Mouse (Mus musculus) limb, embryonic 10.5 days (tissue): ENCODE data around the gene Zscan2. TPM values are rescaled to one million over a fixed set of nuclear protein-coding genes. Genes with fewer than 3 reads are reported as not detected.
A peak's percentile ranks its signal among the peaks of the same experiment; 100 is the strongest.

Experiments
- DNase-seq: peaks from one replicate; pipeline ENCODE4 v3.0.0-alpha.2; 2017; ENCODE audit warnings: low spot score
- H3K27ac ChIP-seq: fragments of 300-500 bp; sonication (generic); 2 replicates; pipeline ENCODE4 v1.5.1; 2016; ENCODE audit warnings: mild to moderate bottlenecking
- H3K27me3 ChIP-seq: fragments of 300-500 bp; sonication (generic); 2 replicates; pipeline ENCODE4 v1.6.1; 2016; ENCODE audit warnings: low read depth, mild to moderate bottlenecking; ENCODE audit not compliant: poor library complexity, severe bottlenecking
- H3K36me3 ChIP-seq: fragments of 300-500 bp; sonication (generic); 2 replicates; pipeline ENCODE4 v1.6.1; 2016; ENCODE audit warnings: mild to moderate bottlenecking, moderate library complexity
- H3K4me1 ChIP-seq: fragments of 300-500 bp; sonication (generic); 2 replicates; pipeline ENCODE4 v1.6.1; 2016
- H3K4me3 ChIP-seq: fragments of 300-500 bp; sonication (generic); 2 replicates; pipeline ENCODE4 v1.5.1; 2016; ENCODE audit warnings: mild to moderate bottlenecking, moderate library complexity
- H3K9me3 ChIP-seq: fragments of 300-500 bp; sonication (generic); replicated peaks from 2 replicates; pipeline ENCODE4 v1.6.1; 2016; ENCODE audit warnings: mild to moderate bottlenecking
- WGBS: fragments of 180-500 bp; shearing (Covaris S2); methylation state at CpG from one replicate; pipeline ENCODE4 v1.1.7; 2016; 5-methylcytosine and 5-hydroxymethylcytosine counted together
- polyA plus RNA-seq: library from polyadenylated mRNA; unstranded; fragments of >200 nt; fragmentation: Nextera tagmentation; extraction: Ambion mirVana; gene quantifications from 2 replicates; pipeline ENCODE4 v1.2.1, GENCODE M21; 2016

Zscan2 gene
- polyA plus RNA-seq, 1 experiment from 2014 or later = 4.0 TPM

DNA sequence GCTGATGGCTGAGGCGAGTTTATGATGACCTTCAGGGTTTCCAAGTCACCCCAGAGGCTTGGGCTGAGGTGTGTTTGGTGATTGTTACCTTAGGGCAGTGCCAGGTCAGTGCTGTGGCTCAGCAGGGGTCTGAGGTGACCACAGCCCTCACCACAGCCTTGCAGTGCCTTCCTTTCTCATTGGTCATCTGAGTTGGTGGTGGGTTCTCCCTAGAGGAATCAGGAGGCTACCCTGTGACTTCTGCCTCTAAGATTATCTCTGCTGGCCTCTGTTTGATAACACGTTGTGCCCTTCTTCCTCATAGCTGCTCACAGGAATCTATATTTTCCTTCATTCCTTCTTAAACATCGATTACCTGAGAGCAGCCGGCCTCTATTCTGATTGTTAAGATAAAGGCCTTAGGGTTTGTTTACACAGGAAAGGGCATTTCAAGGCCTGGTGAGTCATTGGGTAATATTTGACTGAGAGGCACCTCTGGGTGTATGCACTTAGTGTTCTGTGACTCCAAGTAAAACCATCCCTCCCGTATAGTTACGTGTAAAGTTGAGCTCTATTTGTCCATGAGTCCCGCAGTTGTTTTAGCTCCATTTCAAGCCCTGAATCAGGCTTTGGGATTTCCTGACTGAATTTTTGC lies 5.9 kb downstream of the Zscan2 start:
- Histone ChIP-seq H3K4me1 (peaks cover 25% of the 10 kb centered on the region), H3K9me3 (no peaks in the 10 kb centered on the region), H3K4me3 (no peak overlapping the region), H3K27me3 (no peaks in the 10 kb centered on the region), H3K36me3 (peaks cover 88% of the 10 kb centered on the region), H3K27ac (no peak overlapping the region)
- no peak for DNase-seq
- 84% methylated on average over 7 of the region's 7 CpGs for WGBS

DNA sequence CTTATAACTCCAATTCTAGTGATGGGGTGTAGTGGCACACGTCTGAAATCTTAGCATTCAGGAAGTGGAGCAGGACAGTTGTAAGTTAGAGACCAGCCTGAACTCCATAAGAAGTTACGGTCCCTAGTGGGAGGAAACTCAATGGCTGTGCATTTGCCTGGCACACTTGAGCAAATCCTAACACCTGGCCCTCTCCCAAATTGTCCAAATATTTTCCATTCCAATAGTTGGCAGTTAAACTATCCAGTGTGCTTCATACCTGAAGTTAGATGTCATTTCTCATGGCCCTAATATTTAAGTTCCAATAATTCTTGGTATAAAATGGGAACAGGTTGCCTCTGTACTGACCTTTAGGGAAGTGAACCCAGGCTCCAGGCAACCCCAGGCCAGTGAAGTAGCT lies 8.0 kb downstream of the Zscan2 start:
- WGBS = 98% methylated on average over 2 of the region's 2 CpGs
- DNase-seq = no peak
- no peaks in the 10 kb centered on the region for H3K27me3 ChIP-seq
- H3K9me3 ChIP-seq = no peaks in the 10 kb centered on the region
- no peak overlapping the region for H3K27ac ChIP-seq
- peaks cover 99% of the 10 kb centered on the region for H3K36me3 ChIP-seq
- H3K4me3 ChIP-seq = no peak overlapping the region
- H3K4me1 ChIP-seq = 0 out of 2 replicates have a peak, but pooled peaks cover 7% of the 10 kb centered on the region

DNA sequence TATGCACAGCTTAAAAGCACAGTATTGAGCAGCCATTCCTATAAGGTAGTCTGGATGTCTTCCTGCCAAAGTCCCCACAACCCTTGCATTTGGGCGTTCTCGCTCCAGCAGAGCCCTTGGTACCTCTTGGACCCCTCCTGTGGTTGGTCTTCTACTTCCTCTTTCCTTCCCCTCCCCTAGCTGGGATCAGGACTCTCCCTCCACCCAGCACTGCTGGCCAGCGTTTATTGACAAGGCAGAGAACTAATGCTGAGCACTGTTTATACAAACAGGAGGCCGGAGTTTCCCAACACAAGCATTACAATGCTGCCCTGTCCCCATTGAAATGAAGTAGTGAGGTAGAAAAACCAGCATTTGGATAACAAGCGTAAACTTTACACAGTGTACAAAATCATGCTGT lies 12.3 kb downstream of the Zscan2 start:
- no peaks in the 10 kb centered on the region for H3K9me3 ChIP-seq
- no peak for DNase-seq
- H3K27me3 ChIP-seq = peaks cover 19% of the 10 kb centered on the region
- no peak overlapping the region for H3K27ac ChIP-seq
- 88% methylated on average over 5 of the region's 5 CpGs for WGBS
- peaks cover 99% of the 10 kb centered on the region for H3K36me3 ChIP-seq
- no peak overlapping the region for H3K4me3 ChIP-seq
- no peaks in the 10 kb centered on the region for H3K4me1 ChIP-seq

DNA sequence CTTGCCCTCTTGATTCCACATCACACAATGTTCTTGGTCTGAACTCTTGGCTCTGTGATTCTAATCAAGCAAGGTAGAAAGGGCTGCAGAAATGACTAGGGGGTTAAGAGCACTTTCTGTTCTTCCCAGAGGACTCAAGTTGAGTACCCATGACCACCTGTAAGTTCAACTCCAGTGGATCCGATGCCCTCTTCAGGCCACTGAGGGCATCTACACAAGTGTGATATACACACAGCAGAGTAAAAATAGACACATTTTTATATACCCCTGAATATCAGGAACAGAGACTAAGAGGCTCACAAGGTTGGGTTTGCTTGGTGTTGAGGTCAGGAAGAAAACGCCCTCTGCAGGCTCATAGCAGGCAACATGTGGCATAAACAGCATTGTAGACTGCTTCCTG lies 12.9 kb downstream of the Zscan2 start:
- Histone ChIP-seq H3K9me3 (no peaks in the 10 kb centered on the region), H3K27ac (no peak overlapping the region), H3K4me1 (no peaks in the 10 kb centered on the region), H3K36me3 (peaks cover 97% of the 10 kb centered on the region), H3K27me3 (peaks cover 19% of the 10 kb centered on the region), H3K4me3 (no peak overlapping the region)
- no peak for DNase-seq
- 99% methylated on average over 2 of the region's 2 CpGs for WGBS

DNA sequence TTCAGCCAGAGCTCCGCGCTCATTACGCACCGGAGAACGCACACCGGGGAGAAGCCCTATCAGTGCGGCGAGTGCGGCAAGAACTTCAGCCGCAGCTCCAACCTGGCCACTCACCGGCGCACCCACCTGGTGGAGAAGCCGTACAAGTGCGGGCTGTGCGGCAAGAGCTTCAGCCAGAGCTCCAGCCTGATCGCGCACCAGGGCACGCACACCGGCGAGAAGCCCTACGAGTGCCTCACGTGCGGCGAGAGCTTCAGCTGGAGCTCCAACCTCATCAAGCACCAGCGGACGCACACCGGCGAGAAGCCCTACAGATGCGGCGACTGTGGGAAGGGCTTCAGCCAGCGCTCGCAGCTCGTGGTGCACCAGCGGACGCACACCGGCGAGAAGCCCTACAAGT lies 15.0 kb downstream of the Zscan2 start:
- no peaks in the 10 kb centered on the region for H3K4me1 ChIP-seq
- peaks cover 80% of the 10 kb centered on the region for H3K36me3 ChIP-seq
- DNase-seq = no peak
- no peak overlapping the region for H3K27ac ChIP-seq
- WGBS = 45% methylated on average over 37 of the region's 37 CpGs
- H3K27me3 ChIP-seq = peaks cover 19% of the 10 kb centered on the region
- H3K4me3 ChIP-seq = no peak overlapping the region
- H3K9me3 ChIP-seq = no peaks in the 10 kb centered on the region

DNA sequence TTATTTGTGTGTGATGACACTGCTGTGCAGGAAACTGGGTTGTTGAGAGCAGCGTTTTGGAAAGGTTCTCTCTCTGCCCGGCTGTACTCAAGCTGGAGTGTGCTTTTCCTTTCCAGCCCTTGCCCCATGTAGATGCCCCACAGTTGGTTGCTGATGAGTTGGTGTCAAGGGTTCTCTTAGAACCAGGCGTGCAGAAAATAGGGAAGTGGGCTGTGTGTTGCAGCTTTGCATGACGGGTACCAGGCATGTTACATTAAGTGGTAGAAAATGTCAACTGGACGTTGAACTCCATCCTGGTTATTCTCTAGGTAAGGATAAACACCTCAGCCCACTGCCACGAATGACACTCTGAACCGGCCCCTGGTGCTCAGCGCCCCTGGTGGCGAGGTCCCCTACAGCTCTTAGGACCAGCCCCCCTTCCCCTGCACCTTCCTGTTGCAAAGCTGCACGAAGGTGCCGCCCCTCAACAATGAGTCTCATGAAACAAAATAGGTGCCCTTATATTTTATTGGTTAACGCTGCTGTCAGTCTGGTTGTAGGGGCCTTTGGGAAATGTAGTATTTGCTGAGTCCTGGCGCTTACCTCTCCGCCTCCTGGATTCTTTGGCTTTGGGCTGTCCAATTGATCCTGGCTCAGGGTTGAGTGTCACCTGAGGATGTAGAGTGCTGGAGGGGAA lies 22.2 kb downstream of the Zscan2 start:
- 23% methylated on average over 14 of the region's 14 CpGs for WGBS
- peak; percentile 64 for DNase-seq
- Histone ChIP-seq H3K27ac (no peak overlapping the region), H3K4me1 (peaks cover 6% of the 10 kb centered on the region), H3K4me3 (peak overlapping the region; percentile 21; the same call in 1 of the 2 replicates), H3K9me3 (no peaks in the 10 kb centered on the region), H3K27me3 (no peaks in the 10 kb centered on the region), H3K36me3 (peaks cover 9% of the 10 kb centered on the region)

DNA sequence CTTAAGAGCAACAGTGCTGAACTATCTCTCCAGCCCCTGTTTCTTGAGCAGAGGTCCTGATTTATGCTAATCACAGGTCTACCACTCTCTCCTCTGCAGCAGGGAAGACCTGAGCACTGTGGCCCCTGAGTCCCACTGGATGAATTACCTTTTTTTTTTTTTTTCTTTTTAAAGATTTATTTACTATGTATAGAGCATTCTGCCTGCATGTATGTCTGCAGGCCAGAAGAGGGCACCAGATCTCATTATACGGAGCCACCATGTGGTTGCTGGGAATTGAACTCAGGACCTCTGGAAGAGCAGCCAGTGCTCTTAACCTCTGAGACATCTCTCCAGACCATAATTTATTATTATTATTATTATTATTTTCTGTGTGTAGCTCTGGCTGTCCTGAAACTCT lies 24.9 kb downstream of the Zscan2 start:
- Histone ChIP-seq H3K27me3 (no peaks in the 10 kb centered on the region), H3K9me3 (no peaks in the 10 kb centered on the region), H3K36me3 (peaks cover 20% of the 10 kb centered on the region), H3K4me1 (peaks cover 19% of the 10 kb centered on the region), H3K27ac (no peak overlapping the region), H3K4me3 (no peak overlapping the region)
- DNase-seq = no peak
- WGBS = 11% methylated on average over 1 of the region's 1 CpGs

DNA sequence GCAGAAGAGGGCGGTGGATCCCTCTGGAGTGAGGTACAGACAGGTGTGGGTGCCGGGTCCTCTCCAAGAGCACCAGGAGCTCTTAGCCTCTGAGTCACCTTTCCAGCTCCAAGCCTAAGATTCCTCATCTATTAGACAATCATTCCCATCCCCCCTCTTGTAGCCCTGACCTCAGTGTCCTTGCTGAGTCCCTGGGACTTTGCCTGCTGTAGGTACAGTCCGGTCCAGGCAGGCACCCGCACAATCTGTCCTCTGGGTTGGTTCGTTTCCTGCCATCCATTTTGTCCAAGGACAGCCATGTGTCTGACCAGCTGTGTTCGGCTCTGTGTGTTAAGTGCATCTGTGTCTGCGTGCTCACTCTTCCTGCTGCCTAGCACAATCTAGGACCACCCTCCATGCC lies 27.9 kb downstream of the Zscan2 start:
- no peaks in the 10 kb centered on the region for H3K27me3 ChIP-seq
- WGBS = 80% methylated on average over 7 of the region's 7 CpGs
- H3K27ac ChIP-seq = peak overlapping the region; percentile 79; the same call in 1 of the 2 replicates
- no peak overlapping the region for H3K4me3 ChIP-seq
- peaks cover 49% of the 10 kb centered on the region for H3K36me3 ChIP-seq
- H3K9me3 ChIP-seq = no peaks in the 10 kb centered on the region
- no peak for DNase-seq
- H3K4me1 ChIP-seq = peaks cover 13% of the 10 kb centered on the region

DNA sequence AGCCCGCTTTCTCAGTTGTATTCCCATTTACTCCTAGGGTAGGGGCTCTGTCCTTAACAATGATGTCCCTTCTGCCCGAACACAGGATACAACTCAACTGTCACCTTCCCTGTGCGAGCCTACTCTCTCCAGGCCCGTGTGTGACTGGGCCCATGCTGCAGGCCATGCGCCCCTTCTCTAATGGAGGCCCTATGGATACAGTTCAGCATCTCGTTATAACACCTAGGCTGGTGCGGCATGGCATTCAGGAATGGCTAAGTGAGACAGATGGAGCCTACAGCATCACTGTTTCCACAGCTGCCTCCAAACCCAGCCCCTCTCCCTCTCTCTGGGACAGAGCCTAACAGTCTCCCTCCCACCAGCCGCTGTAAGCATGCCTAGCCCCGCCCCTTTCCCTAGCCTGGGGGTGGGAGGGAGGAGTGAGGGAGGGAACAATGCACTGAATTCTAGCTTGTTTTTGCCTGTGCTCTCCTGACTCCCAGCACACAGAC lies 28.3 kb downstream of the Zscan2 start:
- Histone ChIP-seq H3K9me3 (no peaks in the 10 kb centered on the region), H3K36me3 (peaks cover 54% of the 10 kb centered on the region), H3K4me1 (peaks cover 13% of the 10 kb centered on the region), H3K4me3 (no peak overlapping the region), H3K27ac (peak overlapping the region; percentile 79), H3K27me3 (no peaks in the 10 kb centered on the region)
- 47% methylated on average over 9 of the region's 9 CpGs for WGBS
- DNase-seq = peak; percentile 75

DNA sequence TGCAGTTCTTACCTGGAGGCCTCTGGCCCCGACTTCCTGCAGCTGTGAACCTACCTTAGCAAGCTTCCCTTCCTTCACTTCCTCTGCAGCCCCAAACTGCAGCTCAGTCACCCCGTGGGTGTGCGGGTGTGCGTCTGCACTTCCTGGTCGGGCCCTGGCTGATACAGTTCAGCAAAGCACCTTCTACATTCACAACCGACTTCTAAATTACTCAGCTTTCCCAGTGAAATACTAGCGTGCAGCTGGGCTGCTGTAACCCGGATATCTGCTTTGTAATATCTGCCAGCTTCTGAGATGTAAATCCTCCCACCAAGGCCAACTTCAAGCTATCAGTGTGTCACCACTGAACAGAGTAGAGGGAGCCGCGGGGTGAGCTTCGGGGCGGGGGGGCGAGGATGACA lies 29.1 kb downstream of the Zscan2 start:
- Histone ChIP-seq H3K4me1 (peaks cover 13% of the 10 kb centered on the region), H3K4me3 (no peak overlapping the region), H3K27ac (peak overlapping the region; percentile 79), H3K9me3 (no peaks in the 10 kb centered on the region), H3K36me3 (peaks cover 62% of the 10 kb centered on the region), H3K27me3 (no peaks in the 10 kb centered on the region)
- WGBS = 83% methylated on average over 13 of the region's 13 CpGs
- no peak for DNase-seq

DNA sequence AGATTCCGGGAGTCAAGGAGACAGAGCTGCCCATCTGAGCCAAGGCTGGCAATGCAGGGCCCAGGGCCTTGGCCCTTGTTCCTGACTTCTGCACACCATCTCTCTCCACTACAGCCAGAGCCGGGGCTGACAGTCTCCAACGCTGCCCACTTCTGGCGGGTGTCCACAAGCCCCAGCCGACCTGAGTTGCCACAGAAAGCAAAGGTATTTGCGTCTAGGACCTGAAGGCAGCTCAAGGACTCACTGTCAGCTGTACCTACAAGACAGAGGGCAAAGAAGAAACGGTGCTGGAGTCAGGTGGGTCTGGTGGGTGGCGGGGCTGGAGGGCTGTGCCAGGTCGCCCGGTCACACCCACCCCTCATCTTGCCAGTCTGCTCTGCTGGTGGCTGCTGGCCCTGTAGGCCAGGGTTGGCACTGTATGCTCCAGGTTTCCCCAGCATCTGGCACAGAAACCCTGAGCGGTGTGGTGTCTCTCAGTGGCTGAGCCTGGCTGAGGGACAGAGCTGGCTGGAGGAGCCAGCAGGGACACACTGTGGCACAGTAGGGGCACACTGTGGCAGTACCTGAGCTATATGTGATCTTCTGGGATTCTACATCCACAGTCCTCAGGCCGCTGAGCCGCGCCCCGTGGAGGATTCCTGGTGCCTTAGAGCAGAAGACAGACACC lies 32.5 kb downstream of the Zscan2 start:
- no peak for DNase-seq
- Histone ChIP-seq H3K4me1 (peaks cover 13% of the 10 kb centered on the region), H3K36me3 (peaks cover 95% of the 10 kb centered on the region), H3K27me3 (no peaks in the 10 kb centered on the region), H3K4me3 (no peak overlapping the region), H3K9me3 (no peaks in the 10 kb centered on the region), H3K27ac (no peak overlapping the region)
- WGBS = 96% methylated on average over 15 of the region's 15 CpGs

DNA sequence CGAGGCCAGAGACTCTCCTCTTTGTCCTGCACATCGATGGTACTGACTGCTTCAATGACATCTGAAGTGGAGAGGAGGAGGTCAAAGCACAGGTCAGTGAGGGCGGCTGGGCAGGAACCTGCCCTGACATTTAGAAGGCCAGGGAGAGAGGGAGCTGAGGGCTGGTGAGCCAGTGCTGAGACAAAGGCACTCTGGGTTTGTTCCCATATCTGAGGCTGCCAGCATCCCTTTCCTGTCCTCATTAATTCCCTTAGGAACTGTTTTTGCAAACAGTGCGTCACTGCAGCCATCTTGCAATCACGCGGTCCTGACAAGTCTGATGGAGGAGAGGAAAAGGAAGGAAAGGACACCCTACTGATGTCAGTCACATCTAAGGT lies 33.0 kb downstream of the Zscan2 start:
- DNase-seq = no peak
- Histone ChIP-seq H3K36me3 (peaks cover 96% of the 10 kb centered on the region), H3K27me3 (no peaks in the 10 kb centered on the region), H3K4me1 (peaks cover 10% of the 10 kb centered on the region), H3K4me3 (no peak overlapping the region), H3K27ac (no peak overlapping the region), H3K9me3 (no peaks in the 10 kb centered on the region)
- 86% methylated on average over 6 of the region's 6 CpGs for WGBS

DNA sequence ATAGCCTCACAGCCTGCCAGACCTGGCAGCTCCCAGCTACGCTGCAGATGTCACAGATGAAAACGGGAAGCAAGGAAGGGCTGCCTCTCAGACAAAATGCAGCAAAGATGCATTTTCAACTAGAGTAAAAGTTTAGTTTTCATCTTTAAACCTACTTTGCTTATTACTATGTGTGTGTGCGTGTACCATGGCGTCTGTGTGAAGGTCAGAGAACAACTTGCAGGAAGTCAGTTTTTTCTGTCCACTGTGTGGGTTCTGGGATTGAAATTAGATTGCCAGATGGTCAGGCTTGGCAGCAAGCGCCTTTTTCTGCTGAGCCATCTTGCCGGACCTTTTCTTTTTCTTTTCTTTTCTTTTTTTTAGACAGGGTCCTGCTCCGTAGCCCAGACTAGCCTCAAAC lies 33.5 kb downstream of the Zscan2 start:
- no peaks in the 10 kb centered on the region for H3K27me3 ChIP-seq
- H3K4me3 ChIP-seq = no peak overlapping the region
- no peak for DNase-seq
- no peak overlapping the region for H3K27ac ChIP-seq
- H3K4me1 ChIP-seq = peaks cover 6% of the 10 kb centered on the region
- 91% methylated on average over 7 of the region's 7 CpGs for WGBS
- H3K36me3 ChIP-seq = peaks cover 96% of the 10 kb centered on the region
- H3K9me3 ChIP-seq = no peaks in the 10 kb centered on the region
